Mouse (Mus musculus) intestine, postnatal 0 days (tissue): Measurements from ENCODE around the gene Gpat3. TPM values are rescaled to one million over a fixed set of nuclear protein-coding genes. Genes with fewer than 3 reads are reported as not detected.
A peak's percentile ranks its signal among the peaks of the same experiment; 100 is the strongest.

Source experiments
- ATAC-seq: fragments of 200-750 bp; cut with Nextera tagmentation; 2 replicates; pipeline ENCODE4 v1.8.0; 2017; ENCODE audit warnings: mild to moderate bottlenecking, moderate TSS enrichment, moderate library complexity
- H3K27ac ChIP-seq: fragments of 300-500 bp; sonication (generic); 2 replicates; pipeline ENCODE4 v1.5.1; 2014; ENCODE audit warnings: mild to moderate bottlenecking, low read depth, low read length, moderate library complexity
- H3K27me3 ChIP-seq: fragments of 300-500 bp; sonication (generic); replicated peaks from 2 replicates; pipeline ENCODE4 v1.6.1; 2014; ENCODE audit warnings: low read length, mixed read lengths; ENCODE audit not compliant: control insufficient read depth, insufficient read depth
- H3K36me3 ChIP-seq: fragments of 300-500 bp; sonication (generic); 2 replicates; pipeline ENCODE4 v1.6.1; 2014; ENCODE audit warnings: mild to moderate bottlenecking, moderate library complexity; ENCODE audit not compliant: control insufficient read depth, insufficient read depth
- H3K4me1 ChIP-seq: fragments of 300-500 bp; sonication (generic); replicated peaks from 2 replicates; pipeline ENCODE4 v1.6.1; 2014; ENCODE audit warnings: antibody characterized with exemption, low read length, mixed read lengths; ENCODE audit not compliant: control insufficient read depth, insufficient read depth
- H3K4me2 ChIP-seq: fragments of 300-500 bp; sonication (generic); replicated peaks from 2 replicates; pipeline ENCODE4 v1.6.1; 2014; ENCODE audit warnings: low read depth, mild to moderate bottlenecking, moderate library complexity
- H3K4me3 ChIP-seq: fragments of 300-500 bp; sonication (generic); 2 replicates; pipeline ENCODE4 v1.5.1; 2014; ENCODE audit warnings: low read depth, low read length
- H3K9ac ChIP-seq: fragments of 300-500 bp; sonication (generic); 2 replicates; pipeline ENCODE4 v1.6.1; 2014; ENCODE audit warnings: mild to moderate bottlenecking, low read depth, low read length
- H3K9me3 ChIP-seq: fragments of 300-500 bp; sonication (generic); 2 replicates; pipeline ENCODE4 v1.6.1; 2016; ENCODE audit warnings: mixed run types; ENCODE audit not compliant: control insufficient read depth
- CTCF ChIP-seq: sonication (generic); IDR thresholded peaks from 2 replicates; pipeline ENCODE4 v1.5.1; 2016; ENCODE audit warnings: low read depth, mild to moderate bottlenecking, control low read depth, antibody characterized with exemption, moderate library complexity
- WGBS: fragments of 180-500 bp; shearing (Covaris S2); extraction: QIAGEN DNeasy Blood & Tissue Kit; methylation state at CpG from one replicate; pipeline ENCODE4 v1.1.7; 2014; 5-methylcytosine and 5-hydroxymethylcytosine counted together
- polyA plus RNA-seq: library from polyadenylated mRNA; unstranded; fragments of >200 nt; fragmentation: Nextera tagmentation; extraction: Ambion mirVana; gene quantifications from 2 replicates; pipeline ENCODE4 v1.2.1, GENCODE M21; 2015

Gpat3 gene
- polyA plus RNA-seq, 1 experiment from 2014 or later: 41.7 TPM

GRCm38 (mm10) chr5:100914989-100915388 is 69.5 kb downstream of the Gpat3 start:
- H3K27me3 ChIP-seq: no peaks in the 10 kb centered on the region
- H3K9ac ChIP-seq: no peak overlapping the region
- no peak overlapping the region for H3K27ac ChIP-seq
- no peak for ATAC-seq
- no peaks in the 10 kb centered on the region for H3K36me3 ChIP-seq
- H3K9me3 ChIP-seq: no peaks in the 10 kb centered on the region
- 18% methylated on average over 7 of the region's 7 CpGs for WGBS
- no peak overlapping the region for H3K4me3 ChIP-seq
- peak; percentile 97 for TF ChIP-seq CTCF
- H3K4me2 ChIP-seq: no peak overlapping the region
- H3K4me1 ChIP-seq: no peaks in the 10 kb centered on the region

DNA sequence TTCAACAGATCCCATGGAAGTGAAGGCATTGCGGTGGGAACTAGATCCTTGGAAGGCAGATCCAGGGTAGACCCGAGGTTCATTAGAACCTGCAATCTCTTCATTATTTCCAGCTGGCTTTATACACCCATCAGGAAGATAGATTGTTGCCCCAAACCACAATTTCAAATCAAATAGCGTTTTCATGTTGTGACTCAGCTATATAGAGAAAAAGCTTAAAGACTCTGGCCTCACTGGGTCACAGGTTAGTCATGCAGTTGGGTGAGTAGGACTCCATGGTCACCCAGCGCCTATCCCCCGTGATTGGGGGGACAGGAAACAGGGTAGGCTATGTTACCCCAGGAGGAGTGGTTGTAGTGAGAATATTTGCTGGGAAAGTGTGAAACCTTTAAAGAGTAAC is 69.9 kb downstream of the Gpat3 start:
- Histone ChIP-seq H3K4me3 (no peak overlapping the region), H3K27ac (no peak overlapping the region), H3K4me2 (no peak overlapping the region), H3K27me3 (no peaks in the 10 kb centered on the region), H3K9ac (no peak overlapping the region), H3K9me3 (no peaks in the 10 kb centered on the region), H3K36me3 (no peaks in the 10 kb centered on the region), H3K4me1 (no peaks in the 10 kb centered on the region)
- 36% methylated on average over 5 of the region's 5 CpGs for WGBS
- no peak for ATAC-seq
- no peak for TF ChIP-seq CTCF

DNA sequence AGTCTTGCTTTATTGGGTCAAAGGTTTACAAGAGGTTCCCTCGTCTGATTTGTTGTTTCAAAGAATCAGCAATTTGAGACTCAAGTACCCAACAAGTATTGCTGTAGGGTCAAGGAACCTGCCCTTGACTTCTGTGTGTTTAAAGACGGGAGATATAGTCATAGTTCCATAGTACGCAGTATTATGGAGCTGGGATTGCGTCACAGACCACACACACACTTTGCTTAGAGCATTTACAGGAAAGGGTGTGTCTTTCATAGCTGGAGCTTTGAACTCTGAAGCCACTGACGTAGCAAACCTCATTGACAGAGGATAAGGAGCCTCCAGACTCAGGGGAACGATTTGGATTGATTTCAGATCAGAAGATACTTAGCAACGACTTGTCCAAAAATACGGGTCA is 70.9 kb downstream of the Gpat3 start:
- 0 out of 2 replicates have a peak overlapping the region, but pooled peaks have one; percentile 3 for H3K27ac ChIP-seq
- 0 out of 2 replicates have a peak overlapping the region, but pooled peaks have one; percentile 4 for H3K4me2 ChIP-seq
- WGBS: 23% methylated on average over 8 of the region's 8 CpGs
- no peak overlapping the region for H3K9ac ChIP-seq
- no peak for TF ChIP-seq CTCF
- no peak overlapping the region for H3K4me3 ChIP-seq
- no peaks in the 10 kb centered on the region for H3K27me3 ChIP-seq
- no peaks in the 10 kb centered on the region for H3K36me3 ChIP-seq
- peak; percentile 87 for ATAC-seq
- no peaks in the 10 kb centered on the region for H3K9me3 ChIP-seq
- no peaks in the 10 kb centered on the region for H3K4me1 ChIP-seq

DNA sequence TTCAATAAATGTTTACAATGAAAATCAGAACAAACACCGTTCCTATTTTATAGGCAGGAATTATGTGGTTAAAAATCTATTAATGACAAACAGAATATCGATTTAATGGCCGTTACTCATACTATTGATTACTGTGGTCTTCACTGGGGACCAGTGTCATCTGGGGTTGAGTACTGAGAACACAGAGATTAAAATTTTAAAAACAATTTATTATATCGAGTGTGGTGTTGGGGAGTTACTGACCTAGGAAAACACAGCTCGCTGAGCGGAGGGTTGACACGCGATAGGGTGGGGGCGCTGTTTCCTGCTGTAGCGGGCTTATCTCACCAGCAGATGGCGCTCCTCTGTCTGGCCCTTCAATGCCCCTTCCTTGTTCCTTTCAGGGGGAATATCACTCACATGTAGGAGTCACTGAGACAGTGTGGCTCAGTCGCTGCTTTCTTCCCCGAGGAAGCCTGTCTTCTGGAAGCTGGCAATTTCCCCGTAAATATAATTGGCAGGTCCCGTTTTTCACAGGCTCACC is 71.8 kb downstream of the Gpat3 start:
- no peaks in the 10 kb centered on the region for H3K9me3 ChIP-seq
- H3K4me3 ChIP-seq: no peak overlapping the region
- H3K4me1 ChIP-seq: no peaks in the 10 kb centered on the region
- no peaks in the 10 kb centered on the region for H3K27me3 ChIP-seq
- no peak overlapping the region; the same call in 1 of the 2 replicates for H3K4me2 ChIP-seq
- no peak for ATAC-seq
- H3K27ac ChIP-seq: no peak overlapping the region
- TF ChIP-seq CTCF: peak; percentile 98
- H3K9ac ChIP-seq: no peak overlapping the region
- 17% methylated on average over 15 of the region's 15 CpGs for WGBS
- no peaks in the 10 kb centered on the region for H3K36me3 ChIP-seq

GRCm38 (mm10) chr5:100919069-100919468 is 73.6 kb downstream of the Gpat3 start:
- Histone ChIP-seq H3K4me3 (no peak overlapping the region), H3K27me3 (no peaks in the 10 kb centered on the region), H3K36me3 (no peaks in the 10 kb centered on the region), H3K9me3 (no peaks in the 10 kb centered on the region), H3K4me2 (no peak overlapping the region), H3K9ac (no peak overlapping the region), H3K4me1 (no peaks in the 10 kb centered on the region), H3K27ac (no peak overlapping the region)
- WGBS: 12% methylated on average over 9 of the region's 9 CpGs
- peak; percentile 77 for TF ChIP-seq CTCF
- ATAC-seq: no peak

DNA sequence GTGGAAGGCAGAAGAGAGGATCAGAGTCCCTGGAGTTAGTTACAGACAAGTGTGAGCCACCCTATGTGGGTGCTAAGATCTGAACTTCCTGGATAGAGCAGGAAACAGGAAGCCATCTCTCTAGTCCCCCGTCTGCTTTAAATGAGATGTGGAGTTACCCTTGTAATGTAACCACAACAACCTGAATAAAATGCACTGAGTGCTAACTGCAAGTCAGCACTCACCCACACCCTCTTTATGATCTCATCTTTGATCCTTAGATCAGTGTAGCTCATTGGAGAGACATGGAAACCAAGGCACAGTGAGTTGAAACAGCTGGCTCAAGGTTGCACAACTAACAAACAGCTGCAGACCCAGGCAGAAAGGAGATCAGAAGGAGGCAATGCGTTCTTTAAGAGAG is 84.2 kb downstream of the Gpat3 start:
- WGBS: 76% methylated on average over 2 of the region's 2 CpGs
- no peak overlapping the region for H3K9ac ChIP-seq

DNA sequence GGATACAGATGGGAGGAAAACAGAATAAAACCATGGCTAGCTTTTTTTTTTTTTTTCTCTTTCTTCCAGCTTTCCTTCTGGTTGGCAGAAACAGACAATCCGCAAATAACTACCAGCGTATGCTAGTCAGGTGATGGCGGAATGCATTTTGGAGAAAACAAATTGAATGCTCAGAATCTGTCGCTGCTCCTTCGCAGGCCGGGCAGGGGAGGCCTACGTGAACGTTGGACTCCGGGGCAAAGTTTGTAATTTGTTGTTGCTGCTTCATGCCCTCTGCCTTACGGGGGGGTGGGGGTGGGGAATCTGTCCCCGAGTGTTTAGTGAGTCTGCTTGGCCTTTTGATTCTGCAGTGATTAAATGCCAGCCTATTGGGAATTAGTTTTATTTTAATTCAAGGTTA is 98.2 kb downstream of the Gpat3 start:
- Histone ChIP-seq H3K4me2 (no peak overlapping the region), H3K9me3 (no peaks in the 10 kb centered on the region), H3K4me3 (no peak overlapping the region), H3K9ac (no peak overlapping the region), H3K36me3 (no peaks in the 10 kb centered on the region), H3K27ac (no peak overlapping the region), H3K4me1 (no peaks in the 10 kb centered on the region), H3K27me3 (no peaks in the 10 kb centered on the region)
- no peak for TF ChIP-seq CTCF
- WGBS: 66% methylated on average over 11 of the region's 11 CpGs
- no peak for ATAC-seq

More for the DNA sequence above, 84.2 kb downstream of the Gpat3 start:
- Histone ChIP-seq H3K36me3 (no peaks in the 10 kb centered on the region), H3K9me3 (no peaks in the 10 kb centered on the region), H3K4me3 (no peak overlapping the region), H3K27me3 (no peaks in the 10 kb centered on the region), H3K4me1 (no peaks in the 10 kb centered on the region), H3K27ac (no peak overlapping the region), H3K4me2 (no peak overlapping the region)
- TF ChIP-seq CTCF: no peak
- no peak for ATAC-seq
